Mouse (Mus musculus): ENCODE data around the gene Tmem9. TPM values are rescaled to one million over a fixed set of nuclear protein-coding genes. Genes with fewer than 3 reads are reported as not detected.

Gene Tmem9
- total RNA-seq, 2 experiments from 2014 or later, result 5.2 to 9.9 TPM

- Histone ChIP-seq H3K27ac (peak overlapping the region; percentile 96), H3K4me3 (peak overlapping the region; percentile 2)
- TF ChIP-seq CTCF (IDR thresholded peaks at IDR 0.05), result no peak
- intact Hi-C loops (cut with DNase I), result no loop called here
- peak; percentile 63 for DNase-seq
Measured at GRCm38 (mm10) chr1:136063991-136064390, 56.0 kb downstream of the Tmem9 start.

DNA sequence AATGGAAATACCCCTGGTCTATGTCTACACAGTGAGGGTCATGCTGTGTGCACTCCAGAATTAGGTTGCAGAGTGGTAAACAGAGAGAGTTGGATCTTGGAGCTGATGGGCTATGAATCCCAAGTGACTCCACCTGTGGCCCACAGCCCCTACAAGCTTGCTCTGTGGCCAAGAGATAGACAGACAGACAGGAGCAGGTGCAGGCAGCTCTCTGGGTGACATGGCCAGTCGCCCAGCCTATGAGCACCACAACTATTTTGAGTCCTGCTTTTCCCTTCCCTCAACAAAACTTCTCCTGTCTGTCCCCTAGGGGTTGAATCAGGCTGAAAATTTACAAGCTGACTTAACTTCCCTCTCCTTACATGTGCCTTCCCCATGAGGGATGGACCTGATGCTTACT is 58.7 kb downstream of the Tmem9 start:
- DNase-seq, result peak; percentile 88
- Histone ChIP-seq H3K4me3 (no peak overlapping the region; the same call in 1 of the 2 replicates), H3K27ac (peak overlapping the region; percentile 96)
- peak; percentile 35 for TF ChIP-seq CTCF (IDR thresholded peaks at IDR 0.05)
- intact Hi-C loops (cut with DNase I), result no loop called here

GRCm38 (mm10) chr1:136067579-136067978 is 59.6 kb downstream of the Tmem9 start:
- peak overlapping the region; percentile 96 for H3K27ac ChIP-seq
- DNase-seq, result peak; percentile 86
- TF ChIP-seq CTCF (IDR thresholded peaks at IDR 0.05), result no peak
- intact Hi-C loops (cut with DNase I), result no loop called here
- peak overlapping the region; percentile 38 for H3K4me3 ChIP-seq

DNA sequence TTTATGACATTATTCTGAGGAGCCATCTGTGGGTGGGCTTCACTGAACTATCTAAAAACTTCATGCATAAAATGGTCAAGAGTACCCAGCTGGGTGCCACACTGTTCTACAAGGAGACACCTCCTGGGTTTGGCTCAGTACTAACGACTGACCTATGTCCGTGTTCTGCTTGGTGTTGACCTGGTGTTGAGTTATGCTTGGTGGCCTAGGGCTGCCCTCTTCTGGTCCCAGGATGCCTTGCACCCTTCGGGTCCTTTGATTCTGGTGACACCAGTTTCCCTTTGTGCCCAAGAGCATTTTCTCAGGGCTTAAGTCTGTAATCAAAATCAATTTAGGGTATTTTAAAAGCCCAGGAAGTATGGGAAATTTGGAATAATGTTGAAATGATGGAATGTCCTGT is 68.1 kb downstream of the Tmem9 start:
- Histone ChIP-seq H3K27ac (peak overlapping the region; percentile 83), H3K4me3 (peak overlapping the region; percentile 21; the same call in 1 of the 2 replicates)
- TF ChIP-seq CTCF (IDR thresholded peaks at IDR 0.05), result peak; percentile 86
- intact Hi-C loops (cut with DNase I), result loop anchor here (1.0 kb wide), 1 partner anchor 25 kb away; no protein-coding TSS in a partner anchor
- DNase-seq, result peak; percentile 77

DNA sequence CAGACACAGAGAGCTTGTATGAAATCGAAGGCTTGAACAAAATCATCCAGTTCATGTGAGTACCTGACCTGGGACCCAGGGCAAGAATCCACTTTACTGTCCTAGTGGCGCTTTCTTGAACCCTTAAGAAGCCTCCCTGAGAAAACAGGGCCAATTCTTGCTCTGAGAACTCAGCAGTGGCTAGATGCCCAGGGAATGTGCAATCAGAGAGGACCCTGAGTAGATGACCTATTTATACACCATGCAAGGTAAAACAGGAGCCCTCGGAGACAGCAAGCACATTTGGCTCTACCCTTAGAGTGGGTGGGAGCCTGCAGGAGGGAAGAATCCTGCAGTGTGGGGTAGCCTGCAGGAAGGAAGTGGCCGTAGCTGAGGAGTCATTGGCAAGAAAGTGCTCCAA is 69.7 kb downstream of the Tmem9 start:
- intact Hi-C loops (cut with DNase I), result no loop called here
- peak overlapping the region; percentile 33 for H3K4me3 ChIP-seq
- peak; percentile 81 for DNase-seq
- H3K27ac ChIP-seq, result peak overlapping the region; percentile 83
- no peak for TF ChIP-seq CTCF (IDR thresholded peaks at IDR 0.05)

DNA sequence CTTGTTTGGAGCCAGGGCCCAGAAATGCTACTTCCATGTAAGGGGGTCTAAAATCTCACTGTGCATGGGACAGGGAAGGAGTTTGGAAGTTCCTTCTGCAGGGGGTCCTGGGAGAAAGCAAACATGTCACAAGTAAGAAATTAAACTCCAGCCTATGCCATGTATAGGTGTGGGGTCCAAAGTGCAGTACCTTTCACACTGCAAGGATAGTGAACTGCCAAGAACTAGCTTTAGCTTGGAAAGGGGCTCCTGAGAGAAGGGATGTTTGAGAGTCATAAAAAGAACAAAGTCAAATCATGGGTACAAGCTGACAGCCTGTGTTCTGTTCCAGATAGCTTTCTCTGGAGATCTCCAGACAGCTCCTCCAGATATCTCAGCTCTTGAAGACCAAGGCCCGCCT is 73.2 kb downstream of the Tmem9 start:
- Histone ChIP-seq H3K27ac (no peak overlapping the region), H3K4me3 (no peak overlapping the region)
- TF ChIP-seq CTCF (IDR thresholded peaks at IDR 0.05), result no peak
- intact Hi-C loops (cut with DNase I), result no loop called here
- DNase-seq, result no peak

Other genes with a start within 250 kb of the Tmem9 start
- gene Phlda3, start 242.0 kb upstream of the Tmem9 start, total RNA-seq (2021), result 100 to 1,000 TPM in 1 of 2 experiments, 10 to 100 TPM in 1; 78.0 to 140 TPM
- 100 to 1,000 TPM; 184 to 604 TPM for gene Tnni1, start 228.7 kb upstream of the Tmem9 start, total RNA-seq (2021)
- not detected for gene Lad1, start 189.6 kb upstream of the Tmem9 start, total RNA-seq (2021)
- gene Tnnt2, start 171.8 kb upstream of the Tmem9 start, total RNA-seq (2021), result 1 to 10 TPM in 1 of 2 experiments, under 1 TPM in 1; 0.77 to 3.3 TPM
- gene Pkp1, start 88.9 kb upstream of the Tmem9 start, total RNA-seq (2021), result not detected
- gene Igfn1, start 1.8 kb upstream of the Tmem9 start, total RNA-seq (2021), result 10 to 100 TPM; 21.8 to 52.3 TPM
- not detected for gene Ascl5, start 42.7 kb downstream of the Tmem9 start, total RNA-seq (2021)
- 100 to 1,000 TPM; 779 to 840 TPM for gene Cacna1s, start 44.6 kb downstream of the Tmem9 start, total RNA-seq (2021)
- under 1 TPM; 0.46 to 0.47 TPM for gene Kif21b, start 123.2 kb downstream of the Tmem9 start, total RNA-seq (2021)
- gene Mroh3, start 204.7 kb downstream of the Tmem9 start, total RNA-seq (2021), result not detected
- gene Inava, start 226.1 kb downstream of the Tmem9 start, total RNA-seq (2021), result not detected

All from gastrocnemius, adult 2 months (tissue).